Mouse (Mus musculus) layer of hippocampus, postnatal 36 days (tissue): ENCODE measurements around the gene Snhg11. TPM values are rescaled to one million over a fixed set of nuclear protein-coding genes. Genes with fewer than 3 reads are reported as not detected.
A peak's percentile ranks its signal among the peaks of the same experiment; 100 is the strongest.

Experiments used
- DNase-seq, 2 experiments: peaks; one replicate each; pipeline ENCODE4 v3.0.0; 2022
- total RNA-seq, 2 experiments: library from RNA; stranded (reverse); gene quantifications; 2 replicates each; pipeline ENCODE4 v1.2.3; 2021

The Snhg11 gene
- 100 to 1,000 TPM; 527 to 578 TPM for total RNA-seq

DNA sequence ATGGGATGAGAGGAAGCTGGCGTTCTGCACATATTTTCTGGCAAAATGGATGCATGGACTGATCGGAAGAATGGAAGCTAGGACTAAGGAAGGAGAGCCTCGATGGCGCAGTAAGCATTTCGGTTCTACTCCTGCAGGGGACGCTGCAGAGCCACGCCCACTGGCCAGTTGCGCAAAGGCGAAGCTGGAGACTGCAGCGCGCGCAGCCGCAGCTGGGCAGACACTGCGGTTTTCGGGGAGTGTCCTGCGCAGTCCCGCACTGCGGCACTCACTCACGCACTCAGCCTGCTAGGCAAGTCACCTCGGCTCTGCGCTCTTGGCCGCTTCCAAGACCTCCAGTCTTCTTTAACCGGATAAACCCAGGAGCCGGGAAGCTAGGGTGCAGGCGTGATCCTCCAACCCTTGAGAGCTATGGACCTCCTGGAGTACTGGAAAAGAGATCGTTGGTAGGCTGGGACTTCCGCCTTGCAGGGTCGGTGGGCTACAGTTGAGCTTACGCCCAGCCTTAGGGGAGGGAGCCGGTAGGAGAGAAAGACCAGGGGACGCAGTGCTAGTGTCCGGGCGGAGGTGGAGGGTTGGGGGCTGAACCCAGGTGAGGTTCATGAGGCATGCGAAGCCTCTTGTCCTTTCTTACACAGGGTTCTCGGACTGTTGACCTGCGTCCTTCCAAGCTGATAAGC, at the start of gene Snhg11:
TSS of gene Snhg11 (plus strand) at position 196 of the 680 bp plus-strand sequence.
- DNase-seq: peak; percentile 84 to 87

DNA sequence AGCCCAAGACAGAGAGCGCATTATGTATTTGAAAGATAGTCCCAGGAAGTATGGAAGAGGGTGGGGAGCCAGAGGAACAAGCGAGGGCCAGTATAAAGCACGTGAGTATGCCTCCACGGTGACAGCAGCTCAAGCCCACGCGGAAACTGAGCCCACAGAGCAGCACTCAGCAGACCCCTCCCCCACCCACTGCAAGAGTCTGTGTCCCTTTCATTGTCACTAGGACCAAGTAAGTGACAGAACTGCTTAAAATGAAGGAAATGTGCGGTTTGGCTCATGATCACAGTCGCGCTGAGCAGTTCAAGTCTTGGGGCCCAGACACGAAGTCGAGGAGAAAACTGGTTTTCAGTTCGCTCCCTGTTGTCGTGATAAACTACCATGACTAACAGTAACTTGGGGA, 41.1 kb upstream of the Snhg11 start:
- no peak for DNase-seq

DNA sequence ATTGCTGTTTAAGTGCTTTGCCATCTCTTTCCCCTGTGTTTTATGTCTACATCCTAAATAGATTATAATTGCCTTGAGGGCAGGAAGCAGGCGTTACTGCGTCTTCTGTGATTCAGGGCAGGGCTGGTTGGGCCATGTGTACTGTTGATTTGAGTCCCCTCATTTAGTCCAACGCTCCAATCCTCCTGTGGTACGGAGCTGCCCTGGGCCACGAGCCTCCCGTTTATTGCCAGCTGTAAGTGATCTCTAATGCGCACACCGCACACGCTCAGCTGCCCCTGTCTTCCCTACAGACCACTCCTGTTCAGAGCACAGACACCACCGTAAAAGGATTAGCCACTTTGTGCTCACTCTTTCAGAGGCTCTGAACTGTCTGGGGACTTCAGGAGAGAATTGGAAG, 37.7 kb upstream of the Snhg11 start:
- no peak for DNase-seq

DNA sequence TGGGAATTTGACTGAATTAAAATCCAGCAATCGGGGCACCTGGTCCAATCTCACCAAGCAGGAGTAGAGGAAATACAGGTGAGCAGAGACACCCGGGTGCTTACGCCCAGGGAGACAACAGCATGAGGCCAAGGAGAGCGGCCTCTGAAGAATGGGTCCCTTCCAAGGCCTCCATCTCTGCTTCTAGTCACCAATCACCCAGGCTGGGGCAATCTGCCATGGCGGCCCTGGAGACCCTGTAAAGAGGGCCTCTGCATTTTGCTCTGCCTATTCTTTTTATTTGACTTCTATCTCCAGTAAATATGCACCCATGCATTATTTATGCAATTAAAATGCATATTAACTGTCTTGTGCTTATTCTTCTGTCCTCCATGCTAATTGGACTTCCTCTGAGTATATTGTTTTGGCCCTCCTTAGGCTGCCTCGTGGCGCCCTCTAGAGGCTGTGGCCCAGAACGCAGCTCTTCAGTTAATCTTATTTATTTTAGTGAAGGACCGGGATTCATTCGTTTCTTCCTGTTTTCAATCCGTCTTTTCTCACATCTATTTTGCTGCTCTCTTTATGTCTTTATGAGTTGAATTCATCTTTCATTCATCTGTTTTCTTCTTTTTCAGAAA, 35.4 kb upstream of the Snhg11 start:
- DNase-seq: peak; percentile 44 to 47

DNA sequence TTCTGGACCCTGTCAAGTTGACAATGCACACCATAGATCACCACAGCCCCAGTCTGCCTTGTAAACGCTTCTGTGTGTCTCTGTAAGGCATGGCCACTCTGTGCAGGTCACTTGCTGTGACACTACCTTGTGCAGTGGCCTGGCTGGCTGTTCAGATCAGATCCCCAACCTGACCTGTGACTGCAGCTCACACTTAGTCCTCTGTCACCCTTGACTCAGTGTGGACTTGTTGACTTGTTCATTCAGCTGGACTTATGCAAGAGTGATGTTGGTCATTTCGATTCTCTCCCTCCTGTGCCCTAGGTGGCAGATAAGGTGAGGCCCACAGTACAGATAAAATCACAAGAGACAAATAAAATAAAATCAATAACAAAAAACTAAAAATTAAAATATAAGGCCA, 34.1 kb upstream of the Snhg11 start:
- no peak for DNase-seq

DNA sequence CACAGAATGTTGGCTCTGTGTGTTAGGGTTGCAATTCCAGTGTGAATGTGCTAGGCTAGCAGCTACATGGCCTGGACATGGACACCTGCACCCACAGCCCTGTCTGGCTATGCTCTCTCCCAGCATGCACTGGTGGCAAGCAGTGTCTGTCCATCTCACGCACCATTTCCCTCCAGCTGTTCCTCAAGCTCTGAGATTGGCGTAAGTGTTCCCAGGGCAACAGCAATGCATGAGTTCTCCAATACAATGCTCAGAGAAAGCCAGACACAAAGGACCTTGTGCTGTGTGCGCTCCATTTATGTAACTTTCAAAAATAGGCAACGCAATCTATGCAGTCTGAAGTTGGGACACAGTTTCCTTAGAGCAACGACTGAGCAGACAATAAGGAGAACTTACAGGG, 31.9 kb upstream of the Snhg11 start:
- no peak for DNase-seq

DNA sequence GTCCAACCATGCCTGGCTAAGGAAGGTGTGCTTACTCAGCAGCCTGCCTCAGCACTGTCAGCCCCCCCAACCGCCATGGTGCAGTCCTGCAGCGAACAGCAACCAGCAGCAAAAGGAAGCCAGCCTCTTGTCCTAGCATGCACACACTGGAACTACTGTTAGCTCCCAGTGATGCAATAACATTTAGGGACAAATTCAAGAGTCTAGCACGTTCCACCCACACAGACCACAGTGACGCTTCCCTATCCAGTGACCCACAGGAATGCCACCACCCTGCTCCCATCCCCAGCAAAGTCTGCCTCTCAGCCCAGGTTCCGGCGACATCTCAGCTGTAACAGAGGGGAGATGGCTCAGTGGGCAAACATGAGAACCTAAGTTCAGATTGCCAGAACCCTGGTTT, 29.0 kb upstream of the Snhg11 start:
- DNase-seq: no peak

DNA sequence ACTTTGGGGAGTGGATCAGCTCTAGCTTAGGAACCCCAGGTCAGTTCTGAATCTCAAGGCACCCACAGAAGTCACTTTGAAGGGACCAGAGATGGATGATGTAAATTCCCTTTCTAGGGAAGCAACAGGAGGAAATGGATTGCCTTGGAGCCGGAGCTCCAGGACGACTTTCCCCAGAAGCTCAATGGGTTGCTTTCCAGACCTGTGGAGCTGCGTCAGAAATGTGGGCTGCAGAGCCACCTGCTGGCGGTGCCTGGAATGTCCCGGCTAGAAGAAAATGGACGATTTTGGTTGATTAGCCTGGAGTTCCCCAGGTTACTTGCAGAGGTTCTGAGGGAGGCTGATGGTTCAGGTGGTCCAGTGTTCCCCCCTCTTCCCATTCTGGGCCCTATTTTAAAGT, 27.6 kb upstream of the Snhg11 start:
- DNase-seq: peak; percentile 65 to 71

DNA sequence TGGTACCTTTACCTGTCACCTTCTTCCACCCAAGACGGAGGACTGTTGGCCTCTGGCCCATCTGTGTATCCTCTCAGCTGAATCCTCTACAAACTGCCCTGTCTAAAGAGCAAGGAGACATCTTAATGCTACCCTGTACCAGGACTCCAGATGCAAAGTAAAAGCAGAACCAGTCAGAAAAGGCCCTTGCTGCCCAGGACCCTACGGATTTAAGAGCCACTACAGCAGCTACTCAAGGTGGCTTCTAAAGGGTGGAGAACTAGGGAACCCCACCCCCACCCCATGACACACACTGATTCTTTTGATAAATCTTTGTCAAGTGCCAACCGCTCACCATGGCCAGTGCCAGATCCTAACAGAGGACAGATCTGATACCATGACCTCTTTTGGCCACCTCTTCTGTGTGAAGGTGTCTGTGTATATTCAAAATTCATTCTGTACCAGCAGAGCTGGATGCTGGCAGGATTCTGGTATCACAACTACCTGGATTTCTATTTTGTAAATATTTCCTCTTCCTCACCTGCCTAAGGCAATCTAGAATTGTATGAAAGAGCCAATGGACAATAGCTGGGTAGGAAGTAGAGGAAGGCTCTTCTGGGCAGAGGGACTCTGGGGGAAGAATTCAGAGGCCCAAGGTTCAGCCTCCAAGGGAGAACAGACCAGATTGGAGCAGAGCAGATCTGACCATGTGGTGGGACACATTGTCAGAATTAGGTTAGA, 22.5 kb upstream of the Snhg11 start:
- DNase-seq: no peak

DNA sequence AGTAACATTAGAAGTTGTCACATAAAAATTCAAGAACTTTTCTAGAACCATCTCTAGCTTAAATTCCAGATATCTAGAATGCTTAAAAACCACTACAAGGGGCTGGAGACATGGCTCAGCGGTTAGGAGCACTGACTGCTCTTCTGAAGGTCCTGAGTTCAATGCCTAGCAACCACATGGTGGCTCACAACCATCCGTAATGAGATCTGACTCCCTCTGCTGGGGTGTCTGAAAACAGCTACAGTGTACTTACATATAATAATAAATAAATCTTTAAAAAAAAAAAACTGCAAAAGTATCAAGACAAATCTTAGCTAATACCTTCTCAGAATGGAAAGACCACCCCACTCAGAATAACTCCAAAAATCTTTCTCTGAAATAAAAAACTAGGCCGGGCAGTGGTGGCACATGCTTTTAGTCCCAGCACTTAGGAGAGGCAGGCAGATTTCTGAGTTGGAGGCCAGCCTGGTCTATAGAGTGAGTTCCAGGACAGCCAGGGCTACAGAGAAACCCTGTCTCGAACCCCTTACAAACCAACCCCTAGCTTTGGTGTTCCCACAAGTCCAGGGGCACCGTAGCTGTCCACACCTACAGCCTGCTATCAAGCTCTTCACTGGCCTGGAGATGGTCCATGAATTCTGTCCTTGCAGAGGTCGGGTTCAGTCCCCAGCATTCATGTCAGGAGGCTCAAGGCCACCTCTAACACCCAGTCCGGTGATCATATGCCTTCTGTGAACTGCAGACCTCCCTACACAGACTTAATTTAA, 20.9 kb upstream of the Snhg11 start:
- no peak for DNase-seq

DNA sequence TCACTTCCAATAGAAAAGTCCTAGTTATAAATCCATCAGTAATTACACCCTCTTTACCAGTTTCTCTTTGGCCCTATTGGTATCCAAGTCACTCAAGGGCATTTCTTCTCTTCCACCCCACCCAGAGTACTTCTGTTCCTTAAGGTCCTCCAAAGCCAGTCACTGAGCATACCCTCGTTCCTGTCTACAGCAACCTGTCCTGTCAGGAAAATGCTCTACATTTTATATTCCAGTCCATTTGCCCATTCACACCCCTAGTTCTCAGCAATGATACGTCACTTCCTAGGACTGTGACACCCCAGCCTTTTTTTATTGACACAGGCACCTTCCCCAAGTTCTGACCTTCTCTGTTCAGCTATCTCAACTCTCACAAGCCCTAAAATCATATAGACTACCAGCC, 20.2 kb upstream of the Snhg11 start:
- DNase-seq: no peak

DNA sequence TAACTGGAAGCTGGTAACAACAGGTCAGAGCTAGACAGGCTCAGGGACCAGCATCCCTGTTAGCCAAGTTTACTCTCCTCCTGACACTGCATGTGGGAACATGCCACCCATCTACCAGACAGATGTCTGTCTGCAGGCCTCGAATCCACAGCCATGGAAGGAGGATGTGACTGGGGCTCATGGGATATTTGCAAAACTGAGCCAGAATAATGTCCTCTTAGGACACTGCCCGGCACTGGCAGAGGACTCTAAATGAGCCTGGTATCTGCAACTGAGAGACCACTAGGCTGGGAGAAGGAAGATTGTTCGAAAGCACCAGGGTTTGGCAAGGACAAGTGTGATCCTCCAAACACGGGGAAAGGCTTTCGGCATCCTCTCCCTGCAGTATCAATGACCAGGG, 19.3 kb upstream of the Snhg11 start:
- DNase-seq: no peak

DNA sequence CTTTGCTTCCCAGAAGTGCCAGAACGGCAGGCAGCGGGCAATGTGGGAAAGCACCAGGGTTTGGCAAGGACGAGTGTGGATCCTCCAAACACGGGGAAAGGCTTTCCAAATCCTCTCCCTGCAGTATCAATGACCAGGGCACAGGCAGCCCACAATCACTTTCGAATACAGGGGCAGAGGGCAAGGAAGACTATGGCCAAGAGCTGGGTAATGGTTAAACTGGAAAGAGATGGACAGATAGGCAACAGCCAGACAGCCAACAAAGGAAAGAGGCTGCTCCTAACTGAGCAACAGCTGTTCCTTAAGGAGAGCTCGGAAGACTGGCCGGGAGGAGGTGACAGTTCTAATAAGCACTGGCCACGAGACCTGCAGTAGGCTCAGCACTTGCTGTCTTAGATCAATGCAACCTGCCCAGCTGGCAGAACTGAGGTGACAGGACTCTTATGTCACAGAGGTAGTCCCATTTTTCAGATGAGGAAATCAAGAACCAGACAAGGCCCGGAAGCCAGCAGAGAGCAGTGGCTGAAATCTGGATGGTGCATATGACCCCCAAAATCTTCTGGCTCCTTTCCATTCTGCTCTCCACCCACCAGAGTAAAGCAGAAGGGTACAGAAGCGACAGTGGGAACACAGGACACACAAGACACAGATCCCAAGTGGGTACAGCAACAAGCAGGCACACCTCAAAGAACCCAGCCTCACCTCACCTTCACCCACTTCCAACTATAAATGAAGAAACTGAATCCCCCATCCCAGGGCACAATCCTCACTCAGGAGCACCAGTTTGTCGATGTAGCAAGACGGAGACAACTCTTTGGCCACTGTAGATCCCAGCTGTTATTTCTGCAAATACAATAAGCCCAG, 15.4 kb upstream of the Snhg11 start:
- DNase-seq: no peak

DNA sequence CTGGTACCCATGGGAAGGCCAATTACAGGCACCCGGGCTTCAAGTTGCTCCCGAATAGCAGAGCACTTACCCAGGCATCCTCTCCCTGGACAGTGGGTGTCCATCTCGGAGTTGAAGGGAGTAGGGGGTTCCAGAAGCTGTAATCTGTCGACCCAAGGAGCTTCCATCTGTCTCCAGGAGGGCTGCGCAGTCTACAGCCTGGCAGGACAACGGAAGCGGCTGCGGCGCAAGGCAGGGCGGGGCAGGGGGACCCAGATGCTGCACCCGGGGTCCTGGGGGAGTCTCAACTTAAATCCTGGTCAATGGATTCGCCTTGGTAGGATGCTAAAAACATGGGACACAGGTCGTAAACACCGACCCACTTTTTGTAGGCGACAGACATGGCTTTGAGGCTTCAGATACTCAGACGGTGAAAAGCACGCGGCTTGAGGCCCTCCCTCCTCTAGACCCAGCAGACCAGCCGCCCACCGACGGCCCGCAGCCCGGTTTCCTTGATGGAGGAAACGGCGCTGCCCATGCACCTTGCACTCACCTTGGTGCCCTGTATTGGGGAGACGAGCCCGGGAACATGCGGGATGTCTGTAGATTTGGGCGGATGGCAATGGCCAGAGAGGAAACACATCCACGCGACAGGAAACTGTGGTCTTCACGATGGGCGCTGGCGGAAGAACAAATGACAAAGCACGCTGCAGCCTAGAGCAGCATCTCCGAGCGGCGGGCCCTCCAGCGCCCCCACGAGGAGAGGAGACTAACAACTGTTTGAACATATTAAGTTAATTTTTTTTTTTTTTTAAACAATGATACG, 14.4 kb upstream of the Snhg11 start:
- peak; percentile 83 for DNase-seq

DNA sequence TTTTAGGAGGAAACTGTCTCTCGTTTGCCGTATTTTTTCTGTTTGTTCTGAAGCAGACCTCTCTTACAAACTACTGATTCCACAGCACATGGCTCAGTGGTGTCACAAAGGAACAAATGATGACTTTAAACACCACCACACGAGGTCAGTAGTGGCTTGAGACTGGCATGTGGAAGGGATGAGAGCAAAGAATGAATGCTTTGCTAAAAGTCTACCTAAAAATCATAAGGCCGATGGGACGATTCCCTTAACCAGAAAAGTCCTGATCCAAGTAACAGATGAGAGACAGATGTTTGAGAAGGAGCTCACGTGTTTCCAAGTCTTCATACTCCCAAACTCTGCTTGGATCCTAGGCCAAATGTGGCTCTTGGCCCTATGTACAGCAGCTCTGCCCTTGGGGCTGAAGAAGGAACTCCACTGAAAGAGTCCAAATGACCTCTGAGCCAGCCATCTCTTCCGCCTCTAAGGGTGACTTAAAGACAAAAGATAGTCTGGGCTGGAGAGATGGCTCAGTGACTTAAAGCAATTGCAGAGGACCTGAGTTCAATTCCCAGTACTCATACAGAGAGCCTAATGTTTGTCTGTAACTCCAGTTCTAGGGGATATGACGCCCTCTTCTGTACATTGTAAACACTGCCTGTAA, 13.6 kb upstream of the Snhg11 start:
- DNase-seq: no peak

DNA sequence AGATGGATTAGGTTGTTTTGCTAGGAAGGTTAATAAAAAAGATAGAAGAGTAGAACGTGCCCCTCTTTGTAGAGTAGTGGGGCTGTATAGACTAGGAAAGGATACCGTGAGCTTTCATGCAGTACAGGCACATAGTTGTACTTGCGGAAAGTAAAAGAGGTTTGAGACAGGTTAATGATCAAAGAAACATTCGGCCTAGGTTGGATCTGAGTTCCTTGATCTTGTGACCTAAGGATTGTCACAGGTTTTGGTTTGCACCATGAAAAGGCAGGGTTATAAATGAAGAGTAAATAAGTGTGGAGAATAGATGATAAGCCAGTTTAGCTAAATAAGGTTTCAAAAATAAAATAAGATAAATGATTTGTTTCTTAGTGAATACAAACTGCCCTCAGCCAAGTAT, 11.3 kb upstream of the Snhg11 start:
- DNase-seq: no peak

DNA sequence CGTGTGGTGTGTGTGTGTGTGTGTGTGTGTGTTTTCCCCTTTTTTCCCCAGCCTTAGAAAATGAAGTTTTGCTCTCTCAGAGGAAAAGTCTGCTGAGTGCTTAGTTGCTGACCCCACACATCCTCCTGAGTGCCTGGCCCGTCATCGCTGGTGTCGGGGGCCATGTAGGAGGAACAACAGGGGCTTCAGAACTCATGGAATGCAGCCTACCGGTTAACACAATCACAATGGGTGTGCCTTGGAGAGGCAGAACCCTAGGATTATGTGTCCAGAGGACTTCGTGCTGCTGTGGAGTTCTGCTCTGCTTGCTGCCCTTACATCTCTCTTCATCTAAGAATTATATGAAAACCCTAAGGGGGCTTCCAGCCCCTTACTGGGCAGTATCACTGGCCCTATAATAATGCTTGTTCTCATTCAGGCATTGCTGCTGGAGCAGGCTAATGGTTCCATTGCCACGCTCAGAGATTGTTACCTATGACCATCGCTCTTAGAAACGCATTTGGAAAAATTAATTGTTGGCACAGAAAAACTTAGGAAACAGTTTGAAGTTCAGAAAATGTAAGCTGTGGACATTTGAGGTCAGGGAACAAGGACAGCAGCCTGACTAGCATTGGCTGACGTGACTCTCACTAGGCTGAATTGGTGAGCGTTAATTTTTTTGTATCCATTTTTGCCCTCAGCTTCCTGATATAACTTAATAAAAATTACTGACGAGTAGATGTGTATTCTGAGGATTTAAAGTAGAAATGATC, 10.2 kb upstream of the Snhg11 start:
- no peak for DNase-seq

DNA sequence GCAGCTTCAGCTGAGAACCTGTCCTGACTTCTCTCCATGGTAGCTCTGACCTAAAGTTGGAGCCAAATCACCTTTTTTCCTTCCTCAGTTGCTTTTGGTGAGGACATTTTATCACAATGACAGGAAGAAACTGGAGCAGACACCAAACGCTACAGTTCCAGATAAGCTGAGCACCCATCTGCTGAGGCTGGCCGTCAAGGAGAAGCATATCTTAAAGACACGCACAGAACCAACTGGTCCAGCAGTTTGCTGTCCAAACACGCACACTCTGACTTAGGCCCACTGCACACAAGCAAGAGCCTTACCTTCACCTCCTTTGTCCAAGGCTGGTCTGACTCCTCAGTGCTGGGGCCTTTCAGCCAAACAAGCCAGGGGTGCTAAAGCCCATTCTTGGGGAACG, 7.8 kb upstream of the Snhg11 start:
- no peak for DNase-seq

DNA sequence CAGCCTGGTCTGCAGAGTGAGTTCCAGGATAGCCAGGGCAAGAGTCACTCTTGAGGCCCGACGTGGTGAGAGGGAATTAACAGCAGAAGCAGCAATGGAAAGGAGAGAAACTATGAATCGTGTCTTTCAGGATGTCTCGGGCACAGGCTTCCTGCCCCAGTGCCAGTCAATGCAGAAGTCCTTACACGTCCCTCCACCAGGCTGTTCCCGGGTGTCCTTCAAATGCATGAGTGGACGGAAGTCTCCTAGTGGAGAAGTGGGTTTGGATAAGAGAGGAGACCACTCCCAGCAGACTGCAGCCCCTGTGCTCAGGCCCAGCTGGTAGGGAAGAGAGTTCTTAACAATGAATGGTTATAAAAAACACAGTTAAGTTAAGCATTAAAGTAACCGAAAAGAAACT, 7.1 kb upstream of the Snhg11 start:
- no peak for DNase-seq
